Mouse (Mus musculus): ENCODE measurements around the gene Arhgap44.

The Arhgap44 gene

DNA sequence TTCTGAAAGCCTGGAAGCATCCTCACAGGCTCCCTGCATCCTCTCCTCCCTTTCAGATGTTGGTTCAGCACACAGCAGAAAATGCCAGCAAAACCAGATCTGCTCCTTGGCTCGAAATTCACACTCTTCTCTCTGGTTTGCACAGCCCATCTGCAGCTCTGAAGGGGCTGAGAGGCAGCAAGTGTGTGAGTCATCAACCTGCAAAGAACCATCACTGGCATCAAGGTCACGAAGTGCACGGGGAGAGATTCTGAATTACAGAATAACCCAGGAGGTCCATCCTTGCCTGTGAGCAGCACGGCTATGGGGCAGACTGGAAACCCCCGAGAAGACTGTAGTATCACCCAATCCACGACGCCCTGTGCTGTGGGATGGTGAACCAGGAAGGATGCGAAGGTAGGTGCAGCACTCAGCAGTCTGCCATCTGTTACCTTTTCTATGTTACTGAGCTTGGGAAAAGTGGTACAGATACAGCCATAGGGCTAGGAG is 27.5 kb downstream of the Arhgap44 start:
- DNase-seq, result no peak

DNA sequence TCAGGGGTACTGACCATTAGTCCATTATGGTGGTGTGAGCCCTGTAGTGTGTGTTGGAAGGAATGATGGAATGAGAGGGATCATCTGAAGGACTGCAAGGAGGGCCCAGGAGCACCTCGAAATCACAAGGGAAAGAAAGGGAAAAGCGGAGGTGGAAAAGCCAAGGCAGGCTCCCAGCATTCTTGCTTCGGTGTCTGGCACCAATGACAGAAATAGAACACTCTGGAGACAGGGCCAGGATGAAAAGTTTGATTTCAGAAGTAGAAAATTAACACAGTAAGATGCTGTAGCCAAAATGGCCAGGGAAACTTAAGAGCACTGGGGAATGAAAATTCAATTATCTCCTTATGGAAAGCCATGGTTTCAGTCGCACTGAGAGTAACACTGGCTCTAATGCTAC is 29.1 kb downstream of the Arhgap44 start:
- no peak for DNase-seq

DNA sequence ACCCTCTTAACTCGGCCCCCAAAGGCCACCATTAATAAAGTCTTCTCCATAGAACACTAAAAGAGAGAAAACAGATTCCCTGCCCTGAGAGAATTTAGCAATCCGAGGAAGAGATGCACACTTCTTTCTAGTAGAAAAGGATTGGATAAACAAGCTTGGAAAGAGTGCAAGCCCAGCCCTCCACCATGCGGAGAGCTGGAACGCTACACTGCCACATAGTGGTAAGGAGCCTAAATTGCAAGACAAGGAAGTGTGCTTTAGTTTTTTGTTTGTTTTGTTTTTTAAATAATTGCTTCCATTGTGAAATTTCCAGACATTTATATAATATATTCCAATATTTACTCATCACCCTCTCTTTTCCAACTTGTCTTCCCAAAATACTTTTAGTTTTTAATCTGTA is 33.7 kb downstream of the Arhgap44 start:
- DNase-seq, result no peak

DNA sequence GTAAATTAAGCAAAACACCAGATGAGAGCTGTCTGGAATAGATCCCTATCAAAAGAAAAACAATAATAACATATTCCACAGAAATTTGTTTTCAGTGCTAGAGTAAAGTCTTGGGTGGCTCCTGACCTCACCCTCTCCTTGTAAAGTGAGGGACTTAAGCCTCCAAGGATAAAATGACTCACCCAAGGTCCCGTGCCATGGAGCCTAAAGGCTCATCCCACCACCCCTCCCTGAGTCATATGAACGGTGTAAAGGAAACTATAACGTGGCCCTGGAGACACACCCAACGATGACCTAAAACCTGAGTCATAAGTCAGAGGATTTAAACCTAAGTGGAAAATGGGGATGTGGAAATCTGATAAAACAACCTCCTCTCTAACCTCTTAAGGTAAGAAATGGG is 34.1 kb downstream of the Arhgap44 start:
- no peak for DNase-seq

DNA sequence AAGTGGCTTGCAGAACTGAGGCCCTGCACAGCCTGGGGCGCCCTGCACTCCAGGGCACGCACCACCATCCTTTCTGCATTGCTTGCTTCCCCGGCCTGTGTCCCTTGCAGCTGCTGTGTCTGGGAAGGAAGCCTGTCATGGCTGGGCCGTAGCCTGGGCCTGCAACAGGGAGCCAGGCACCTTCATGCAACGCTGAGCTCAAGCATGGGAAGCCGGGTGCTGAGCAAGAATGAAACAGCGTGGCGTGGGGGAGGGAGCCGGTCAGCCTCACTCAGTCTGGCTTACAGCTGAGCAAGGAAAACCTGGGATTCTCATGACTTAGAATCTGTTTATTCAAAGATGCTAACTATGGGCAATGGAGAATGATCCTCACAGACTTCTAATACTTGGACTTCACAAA is 36.2 kb downstream of the Arhgap44 start:
- DNase-seq, result peak; percentile 51 to 53

DNA sequence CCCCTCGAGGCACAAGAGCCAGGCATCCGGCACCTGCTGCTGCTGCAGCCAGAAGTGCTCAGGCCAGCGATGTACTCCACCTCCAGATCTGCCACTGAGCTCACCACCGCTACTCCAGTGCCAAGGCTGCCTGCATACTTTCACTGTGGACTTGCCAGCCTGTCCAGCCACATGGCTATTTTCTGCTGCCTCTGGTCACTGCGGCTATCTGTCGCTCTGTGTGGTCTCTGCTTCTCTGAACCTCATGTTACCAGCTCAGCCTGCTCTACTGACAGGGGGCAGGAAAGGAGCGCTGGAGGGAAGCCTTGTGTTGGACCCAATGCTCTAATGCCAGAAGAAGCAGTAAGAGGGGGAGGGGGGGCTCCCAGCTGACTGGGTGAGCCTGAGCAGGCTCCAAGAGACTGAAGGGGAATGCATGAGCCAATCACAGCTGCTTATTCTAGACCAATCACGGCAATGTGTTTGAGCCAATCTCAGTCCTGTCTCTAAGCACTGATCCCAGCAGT is 37.8 kb downstream of the Arhgap44 start:
- peak; percentile 32 to 37 for DNase-seq

DNA sequence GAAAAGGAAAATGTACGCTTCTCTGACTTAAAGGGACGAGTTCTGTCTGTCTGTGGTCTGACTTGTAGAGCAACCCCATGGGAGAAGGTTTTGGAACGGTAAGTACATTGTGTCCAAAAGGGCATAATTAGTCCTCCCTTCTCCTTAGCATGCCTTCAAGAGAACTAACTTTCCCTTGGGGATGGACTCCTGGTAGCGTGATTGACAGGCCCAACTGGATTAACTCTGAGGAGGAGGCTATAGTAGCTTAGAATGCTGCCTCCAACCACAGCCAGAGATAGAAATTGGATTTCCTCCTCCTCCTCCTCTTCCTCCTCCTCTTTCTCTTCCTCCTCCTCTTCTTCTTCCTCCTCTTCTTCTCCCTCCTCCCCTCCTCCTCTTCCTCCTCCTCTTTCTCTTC is 42.5 kb downstream of the Arhgap44 start:
- DNase-seq, result no peak

DNA sequence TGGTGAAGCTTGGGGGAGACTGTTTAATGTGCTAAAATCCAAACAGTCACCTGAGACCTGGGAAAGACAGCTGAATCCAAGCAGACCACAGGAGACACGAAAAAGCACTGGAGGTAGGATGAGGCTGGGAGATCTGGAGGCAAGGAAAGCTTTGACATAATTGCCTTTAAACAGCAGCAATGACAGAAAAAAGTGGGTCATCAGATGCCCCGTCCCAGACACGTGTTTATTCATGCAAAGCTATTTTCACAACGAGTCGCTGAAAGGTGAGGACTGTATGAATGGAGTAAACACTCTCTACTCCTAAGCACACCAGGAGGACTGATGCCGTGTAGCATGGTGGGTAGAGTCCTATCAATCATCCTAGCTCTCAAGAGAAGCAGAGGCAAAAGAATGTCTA is 47.0 kb downstream of the Arhgap44 start:
- DNase-seq, result no peak

DNA sequence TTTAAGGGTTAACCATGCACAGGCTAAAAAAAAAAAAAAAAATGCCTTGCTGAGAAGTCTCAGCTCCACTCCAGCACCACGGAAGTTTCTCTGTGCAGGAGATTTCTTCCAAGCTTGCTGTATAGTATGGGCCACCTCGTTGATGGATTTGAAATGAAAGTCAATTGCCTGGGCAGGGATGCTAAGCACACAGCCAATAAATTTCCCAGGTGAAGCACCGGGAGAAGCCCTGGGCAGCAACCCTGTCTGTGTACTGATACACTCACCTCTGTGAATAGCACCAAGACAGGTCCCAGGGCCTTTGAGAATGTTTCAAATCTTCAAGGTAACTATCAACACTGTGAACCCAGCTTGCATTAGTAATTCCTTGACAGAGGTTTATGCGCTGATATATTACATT is 50.7 kb downstream of the Arhgap44 start:
- no peak for DNase-seq

DNA sequence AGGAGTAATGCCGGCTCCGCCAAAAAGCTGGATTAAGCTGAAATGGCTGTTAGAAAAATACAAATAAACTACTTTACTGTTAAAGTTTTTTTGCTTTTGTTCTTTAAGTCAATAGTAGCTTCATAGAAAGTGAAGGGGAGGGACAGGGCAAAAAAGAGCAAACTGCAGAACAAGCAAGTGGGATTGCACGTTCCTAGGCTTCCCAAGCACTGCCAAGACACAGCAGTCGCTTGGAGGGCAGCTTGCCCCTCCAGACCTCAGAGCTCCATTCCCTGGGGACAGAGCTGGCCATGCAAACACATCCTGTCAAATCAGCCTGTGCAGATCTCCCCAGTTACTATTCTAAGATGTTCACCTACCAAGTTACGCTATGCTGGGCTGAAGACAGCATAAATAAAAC is 51.1 kb downstream of the Arhgap44 start:
- no peak for DNase-seq

DNA sequence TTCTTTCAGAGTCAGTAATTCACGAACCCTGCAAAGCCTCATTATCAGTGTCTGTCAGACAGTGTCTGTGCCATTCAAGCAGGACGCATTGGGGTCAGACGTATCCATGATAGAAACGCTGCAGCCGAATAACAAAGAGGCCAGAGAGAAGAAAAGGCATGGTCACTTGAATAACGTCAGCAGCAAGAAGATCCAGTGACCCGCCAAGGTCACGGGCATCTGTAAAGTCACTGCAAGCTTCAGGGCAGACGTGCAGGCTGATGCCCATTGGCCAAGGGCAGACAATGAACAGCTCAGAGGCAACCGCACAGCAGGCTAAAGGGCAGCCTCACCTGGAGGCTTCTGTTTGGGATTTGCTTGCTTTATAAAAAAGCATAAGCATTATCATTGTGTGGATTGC is 52.7 kb downstream of the Arhgap44 start:
- no peak for DNase-seq

DNA sequence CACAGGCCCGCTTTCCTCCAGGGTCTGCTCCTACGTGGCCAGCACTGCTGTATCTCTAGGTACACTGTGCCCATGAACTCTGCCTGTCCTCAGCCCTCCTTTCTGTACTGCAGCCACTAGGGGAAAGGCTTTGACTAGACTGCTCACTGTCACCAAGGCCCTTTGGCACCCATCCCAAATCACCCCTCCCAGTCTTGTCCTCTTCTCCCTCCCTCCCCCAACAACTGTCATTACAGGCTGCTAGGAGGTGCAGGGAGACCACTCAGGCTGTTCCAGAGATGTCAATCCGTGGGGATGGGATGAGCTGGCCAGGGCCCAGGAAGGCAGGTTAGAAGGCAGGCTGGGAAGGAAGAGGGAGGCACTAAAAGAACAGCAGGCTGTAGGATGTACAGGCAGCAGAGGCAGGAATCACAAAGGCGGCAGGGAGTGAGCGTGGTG is 55.0 kb downstream of the Arhgap44 start:
- DNase-seq, result no peak

DNA sequence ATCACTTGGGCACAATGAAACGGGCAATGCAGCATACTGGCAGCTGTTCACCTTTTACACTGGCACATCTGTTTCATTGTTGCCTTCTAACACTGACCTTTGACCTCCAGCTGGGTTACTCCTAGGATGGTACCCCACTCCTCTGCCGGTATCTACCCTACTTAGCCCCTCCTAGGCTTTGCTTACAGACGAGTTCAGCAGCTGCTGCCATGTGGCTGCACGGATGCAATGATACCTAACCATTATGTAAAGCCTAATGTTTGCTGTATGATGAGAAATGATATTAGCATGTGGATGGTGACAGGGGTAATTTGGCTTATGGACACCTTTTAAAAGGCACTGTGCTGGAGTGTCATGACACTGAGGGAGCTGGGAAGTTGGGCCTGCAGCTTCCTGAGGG is 55.6 kb downstream of the Arhgap44 start:
- no peak for DNase-seq

DNA sequence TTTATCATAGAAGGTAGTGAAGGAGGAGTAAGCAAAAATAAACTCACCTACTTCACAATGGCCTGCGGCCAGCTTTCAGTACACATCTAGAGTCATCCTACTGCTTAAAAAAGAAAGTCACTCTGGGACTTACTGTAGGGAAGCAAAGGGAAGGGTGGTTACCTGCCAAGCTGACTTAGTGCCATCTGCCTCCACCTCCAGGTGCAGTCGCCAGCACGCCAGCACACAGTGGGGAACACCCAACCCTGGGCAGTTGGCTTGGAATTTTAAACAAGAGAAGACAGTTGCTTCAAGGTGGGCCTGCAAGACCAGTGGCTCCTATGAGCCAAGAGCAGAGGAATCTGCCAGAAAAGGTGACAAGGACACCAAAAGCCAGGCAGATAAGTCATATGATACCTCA is 58.7 kb downstream of the Arhgap44 start:
- DNase-seq, result no peak

DNA sequence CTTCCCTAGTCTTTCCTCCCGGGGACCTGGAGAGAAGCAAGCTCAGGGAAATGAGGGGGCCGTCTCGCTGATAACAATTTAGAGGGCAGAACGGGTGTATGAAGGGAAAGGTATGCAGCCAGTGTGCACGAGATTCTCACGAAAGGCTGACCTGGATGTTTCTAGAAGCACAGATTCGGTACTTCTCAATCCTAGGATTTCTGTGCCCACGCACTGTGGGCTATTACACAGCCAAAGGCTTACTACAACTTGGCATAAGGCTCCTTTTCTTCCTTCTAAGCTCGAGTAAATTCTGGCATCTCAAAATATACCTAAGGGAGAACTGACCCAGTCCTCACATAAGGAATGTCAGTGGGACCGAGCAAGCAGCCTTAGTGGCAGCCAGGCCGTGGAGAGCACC is 61.6 kb downstream of the Arhgap44 start:
- no peak for DNase-seq

DNA sequence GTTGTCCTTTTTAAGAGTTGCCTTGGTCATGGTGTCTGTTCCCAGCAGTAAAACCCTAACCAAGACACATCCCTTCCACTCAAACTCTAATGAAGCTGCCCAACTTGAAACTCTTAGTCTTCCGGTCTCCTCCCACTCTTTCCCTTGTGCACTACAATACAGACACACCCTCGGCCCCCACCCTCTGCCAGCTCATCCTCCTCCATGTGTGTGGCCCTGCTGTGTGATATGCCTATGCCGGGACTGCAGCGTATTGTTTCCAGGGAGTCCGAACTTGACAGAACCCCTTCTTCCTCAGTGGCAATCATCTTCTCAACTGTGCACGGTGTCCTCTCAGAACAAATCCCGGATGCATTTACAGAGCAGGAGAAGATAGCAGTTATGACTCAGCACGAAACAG is 62.7 kb downstream of the Arhgap44 start:
- no peak for DNase-seq

DNA sequence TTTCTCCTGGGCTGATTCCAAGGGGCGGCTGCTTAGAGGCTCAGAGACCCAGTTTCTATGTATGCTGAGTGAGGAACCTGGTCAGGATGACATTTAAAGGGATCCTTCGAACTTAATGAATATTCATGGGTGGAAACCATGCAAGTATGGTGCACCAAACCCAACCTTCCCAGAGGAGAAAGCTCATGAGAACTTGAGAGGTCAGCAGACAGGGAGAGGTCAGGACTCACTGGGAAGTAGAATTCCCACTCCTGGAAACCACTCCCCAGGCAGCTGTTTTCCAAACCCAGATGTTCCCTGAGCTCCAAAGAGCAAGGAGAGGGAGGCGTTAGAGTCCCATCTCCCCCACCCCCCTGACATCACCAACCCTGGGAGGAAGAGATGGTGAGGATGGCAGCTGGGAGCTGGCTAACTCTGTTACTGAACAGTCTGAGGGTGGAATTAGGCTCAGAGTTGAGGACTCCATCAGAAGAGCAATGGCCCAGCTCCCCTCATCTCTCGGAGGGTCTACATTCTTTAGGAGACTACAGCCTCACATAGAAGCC is 65.2 kb downstream of the Arhgap44 start:
- no peak for DNase-seq

DNA sequence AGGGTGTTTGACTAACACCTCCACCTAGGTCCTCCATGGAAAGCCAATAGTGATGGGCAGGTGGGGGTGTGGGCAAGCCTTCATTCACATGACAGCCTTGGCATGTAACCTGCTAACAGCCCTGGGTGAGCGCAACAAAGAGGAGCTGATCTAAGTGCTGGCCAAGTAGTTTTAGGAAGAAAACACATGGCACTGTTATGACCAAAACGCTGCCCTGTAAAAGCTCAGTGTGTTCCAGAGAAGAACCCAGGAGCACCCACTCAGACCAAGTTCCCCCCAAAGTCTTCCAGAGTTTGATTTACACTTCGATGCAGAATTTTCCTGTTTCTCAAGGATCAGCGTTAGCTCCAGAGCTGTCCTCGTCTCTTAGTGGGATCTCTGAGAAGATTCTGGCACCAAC is 65.9 kb downstream of the Arhgap44 start:
- DNase-seq, result no peak

DNA sequence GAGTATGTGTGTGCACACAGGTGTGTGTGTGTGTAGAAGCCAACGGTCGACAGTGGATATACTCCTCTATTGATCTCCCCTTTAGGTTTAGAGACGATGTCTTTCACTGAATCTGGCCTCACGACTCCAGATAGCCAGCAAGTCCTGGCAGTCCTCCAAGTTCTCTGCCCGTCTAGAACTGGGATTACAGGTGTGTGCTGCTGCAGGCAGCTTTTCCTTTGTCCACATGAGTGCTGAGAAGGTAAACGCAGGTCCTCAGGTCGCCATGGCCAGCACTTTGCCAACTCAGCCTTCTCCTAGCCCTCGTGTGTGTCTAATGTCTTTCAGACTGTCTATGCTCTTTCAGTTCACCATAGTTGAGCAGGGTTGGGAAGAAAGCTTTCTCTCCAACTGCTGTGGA is 69.9 kb downstream of the Arhgap44 start:
- DNase-seq, result no peak

DNA sequence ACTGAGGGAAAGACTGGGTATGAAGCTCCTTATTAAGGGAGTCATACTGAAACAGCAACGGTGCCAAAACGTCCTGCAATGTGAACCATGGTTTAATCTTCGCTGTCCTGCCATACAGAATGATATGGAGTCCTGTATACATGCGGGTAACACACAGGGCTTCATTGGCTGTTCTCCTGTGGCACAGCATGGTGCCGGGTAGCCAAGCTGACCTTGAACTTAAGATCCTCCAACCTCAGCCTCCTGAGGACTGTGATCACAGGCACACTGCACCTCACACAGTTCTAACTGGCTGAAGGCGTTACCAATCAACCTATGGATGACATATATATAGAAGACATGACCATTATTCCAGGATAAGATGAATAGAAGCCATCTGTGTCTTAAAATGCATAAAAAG is 72.4 kb downstream of the Arhgap44 start:
- no peak for DNase-seq

DNA sequence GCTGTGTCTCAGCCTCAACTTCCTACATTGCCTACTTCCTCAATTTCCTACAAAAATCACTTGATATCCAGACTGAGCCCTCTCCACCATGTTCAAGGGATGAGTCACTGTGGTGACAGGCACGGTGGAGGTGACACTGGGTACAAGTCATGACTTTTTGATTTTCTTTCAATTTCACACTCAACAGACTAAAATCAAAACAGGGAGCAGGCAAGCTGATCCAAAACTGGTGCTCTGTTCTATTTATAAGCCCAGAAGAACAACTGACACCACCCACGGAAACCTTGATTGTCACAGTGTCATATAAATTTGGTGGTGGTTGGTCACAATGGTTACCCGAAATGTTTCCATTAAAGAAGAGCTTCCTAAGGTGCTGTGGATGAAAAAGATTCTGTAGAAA is 72.8 kb downstream of the Arhgap44 start:
- DNase-seq, result no peak

DNA sequence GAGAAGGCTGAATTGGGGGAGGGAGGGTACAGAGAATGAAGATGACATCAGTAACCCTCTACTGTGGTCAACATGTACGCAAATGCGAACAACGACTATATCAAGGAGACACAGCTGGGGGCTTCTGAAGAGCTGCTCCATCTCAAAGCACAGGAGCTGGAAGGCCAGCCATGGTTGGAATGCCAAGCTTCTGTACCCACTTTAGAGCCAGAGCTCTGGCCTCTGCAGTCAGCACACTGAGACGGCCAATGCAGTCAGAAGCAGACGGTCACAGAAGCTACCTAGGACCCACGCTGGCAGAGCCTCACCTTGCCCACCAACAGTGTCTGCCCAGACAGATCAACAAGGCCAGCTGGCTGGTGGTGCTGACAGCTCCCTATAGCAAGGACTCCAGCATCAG is 73.5 kb downstream of the Arhgap44 start:
- DNase-seq, result no peak

DNA sequence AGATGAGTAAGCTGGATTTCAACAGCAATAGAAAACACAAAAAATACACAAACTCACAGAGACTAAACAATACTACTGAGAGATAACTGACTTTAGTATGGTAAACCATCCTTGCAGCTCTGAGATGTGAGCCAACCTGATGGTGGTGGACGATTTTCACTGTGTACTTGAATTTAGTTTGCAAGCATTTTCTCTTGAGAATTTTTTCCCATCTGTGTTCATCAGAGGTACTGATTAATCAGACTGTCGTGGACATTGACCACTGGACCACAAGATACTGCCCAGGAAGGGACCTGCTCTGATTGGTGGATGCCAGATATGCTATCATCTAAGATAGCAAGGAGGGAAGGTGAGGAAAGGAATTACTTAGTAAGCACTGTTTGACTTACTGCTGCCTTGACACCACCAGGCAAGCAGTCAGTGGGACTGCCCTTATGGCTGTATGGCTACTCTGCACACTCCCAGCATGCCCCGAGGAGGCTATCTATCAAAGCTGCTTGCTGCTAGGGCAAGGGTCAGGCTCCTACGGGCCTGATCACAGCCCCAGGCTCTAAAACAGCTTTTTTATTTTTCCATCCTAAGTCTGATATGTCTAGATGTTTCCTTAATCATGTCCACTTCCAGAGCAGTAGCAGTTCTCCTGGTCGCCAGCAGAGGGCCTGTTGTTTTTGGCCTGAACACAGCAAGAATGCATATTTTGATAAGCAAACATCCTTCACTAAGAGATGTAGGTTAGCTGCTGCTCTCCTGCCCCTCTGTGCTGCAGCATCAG is 74.1 kb downstream of the Arhgap44 start:
- peak; percentile 64 to 70 for DNase-seq

DNA sequence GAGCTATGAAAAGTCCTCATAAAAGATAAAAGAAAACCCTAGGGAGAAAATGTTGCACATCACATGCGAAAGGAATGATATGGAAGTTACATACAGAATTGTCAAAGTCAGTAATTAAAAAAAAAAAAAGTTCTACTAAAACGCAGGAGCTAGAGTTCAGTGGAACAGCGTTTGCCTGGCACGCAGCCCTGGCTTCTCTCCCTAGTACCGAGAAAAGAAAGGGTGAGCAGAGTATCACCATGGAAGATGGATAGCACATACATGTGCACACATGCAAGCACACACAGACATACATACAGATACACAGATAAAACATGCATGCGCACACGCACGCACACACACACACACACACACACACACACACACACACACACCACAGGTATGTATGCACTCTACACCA is 82.0 kb downstream of the Arhgap44 start:
- DNase-seq, result no peak

DNA sequence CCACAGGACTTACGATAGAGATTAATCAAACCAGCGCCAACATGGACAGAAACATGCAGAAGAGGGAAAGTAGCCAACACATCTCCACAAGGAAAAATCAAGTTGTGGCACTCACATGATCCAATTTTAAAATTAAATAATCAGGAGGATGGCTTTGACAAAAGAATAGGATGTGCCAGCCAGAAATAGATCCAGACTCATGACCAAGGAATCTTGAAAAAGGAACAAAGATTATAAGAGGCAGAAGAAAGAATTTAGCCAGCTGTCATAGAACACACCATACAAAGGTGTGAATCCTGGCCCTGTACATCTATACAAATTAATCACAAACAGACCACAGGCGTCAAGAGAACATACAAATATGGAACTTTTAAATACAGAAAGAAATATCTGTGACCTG is 82.5 kb downstream of the Arhgap44 start:
- DNase-seq, result no peak

Data from kidney, adult 8-10 months (tissue).